Comparison of ENCODE assay signal across 15 mouse cellular contexts in genomic region chr9:88380076-88380475, GRCm38 (mm10). TPM values are rescaled to one million over a fixed set of nuclear protein-coding genes. Genes with fewer than 3 reads are reported as not detected.
DNase-seq lines count a peak whose midpoint lies in the region; ATAC-seq lines count a peak whose summit lies in the region.
"Had no signal": no experiment of that assay in that cellular context is flagged by ENCODE, and none has a peak within 500 bp of the region (broad histone marks: within the 10 kb centered on the region; RNA-seq: fewer than 3 reads in every experiment).

No protein-coding gene starts in this region.

- peak; percentile 97 for ATAC-seq in activated CD4-positive, CD25-positive, alpha-beta regulatory T cell, adult 4 months
- peak; percentile 50; the same call in 1 of the 2 replicates for ATAC-seq in liver, embryonic 16.5 days (ENCODE audit: low read depth)
- ATAC-seq in heart, embryonic 11.5 days (replicated peaks; ENCODE audit: insufficient number of reproducible peaks, low FRiP score, low TSS enrichment): no peak
- ATAC-seq: forebrain, embryonic 15.5 days had no signal

- H3K27ac ChIP-seq in liver, embryonic 16.5 days (ENCODE audit: low read length): no peak overlapping the region
- H3K27ac ChIP-seq in forebrain, embryonic 10.5 days: no peak overlapping the region
- no peak overlapping the region for H3K27ac ChIP-seq in heart, embryonic 11.5 days (ENCODE audit: low read depth, low read length)
- H3K27ac ChIP-seq: embryonic facial prominence, embryonic 12.5 days; forebrain, embryonic 15.5 days; heart, adult 2 months; kidney, embryonic 15.5 days; limb, embryonic 13.5 days; neural tube, embryonic 12.5 days had no signal

- DNase-seq in heart, adult 11 months: peak; percentile 74
- DNase-seq in heart, postnatal 25 days (ENCODE audit: low spot score): no peak
- DNase-seq in thymus, postnatal 10 days (ENCODE audit: low spot score in 2 of 2): peak; percentile 18
- no peak for DNase-seq in forebrain, embryonic 10.5 days (ENCODE audit: extremely low spot score, low spot score)
- DNase-seq in kidney, postnatal 14 days: no peak
- DNase-seq: B cell, adult 2 months; heart, adult 2 months had no signal

- H3K9me3 ChIP-seq in liver, embryonic 16.5 days (replicated peaks; ENCODE audit: control insufficient read depth, low read length): no peaks in the 10 kb centered on the region
- H3K9me3 ChIP-seq in forebrain, embryonic 10.5 days: no peaks in the 10 kb centered on the region
- no peaks in the 10 kb centered on the region for H3K9me3 ChIP-seq in heart, embryonic 11.5 days (replicated peaks; ENCODE audit: control insufficient read depth, low read length)
- H3K9me3 ChIP-seq: embryonic facial prominence, embryonic 12.5 days; forebrain, embryonic 15.5 days; kidney, embryonic 15.5 days; limb, embryonic 13.5 days; neural tube, embryonic 12.5 days had no signal

- no peaks in the 10 kb centered on the region; the same call in 1 of the 2 replicates for H3K36me3 ChIP-seq in liver, embryonic 16.5 days (ENCODE audit: control insufficient read depth, insufficient read depth)
- H3K36me3 ChIP-seq in forebrain, embryonic 10.5 days (replicated peaks): peaks cover 34% of the 10 kb centered on the region
- no peaks in the 10 kb centered on the region for H3K36me3 ChIP-seq in heart, embryonic 11.5 days (ENCODE audit: control insufficient read depth, insufficient read depth, low read length)

- H3K4me2 ChIP-seq in liver, embryonic 16.5 days (ENCODE audit: low read depth, low read length): no peak overlapping the region
- no peak overlapping the region for H3K4me2 ChIP-seq in heart, embryonic 11.5 days
- H3K4me2 ChIP-seq: embryonic facial prominence, embryonic 12.5 days; forebrain, embryonic 15.5 days; kidney, embryonic 15.5 days; limb, embryonic 13.5 days; neural tube, embryonic 12.5 days had no signal

- no peak overlapping the region for H3K9ac ChIP-seq in liver, embryonic 16.5 days (ENCODE audit: low read depth, low read length)
- no peak overlapping the region for H3K9ac ChIP-seq in heart, embryonic 11.5 days (ENCODE audit: low read depth, low read length)
- H3K9ac ChIP-seq: embryonic facial prominence, embryonic 12.5 days; forebrain, embryonic 15.5 days; kidney, embryonic 15.5 days; limb, embryonic 13.5 days; neural tube, embryonic 12.5 days had no signal

- WGBS in liver, embryonic 16.5 days (ENCODE audit: insufficient replicate concordance): 21% methylated on average over 7 of the region's 7 CpGs
- WGBS in forebrain, embryonic 10.5 days: 79% methylated on average over 7 of the region's 7 CpGs
- 69% methylated on average over 7 of the region's 7 CpGs for WGBS in heart, embryonic 11.5 days (ENCODE audit: insufficient replicate concordance)

- no peaks in the 10 kb centered on the region for H3K27me3 ChIP-seq in liver, embryonic 16.5 days (ENCODE audit: control insufficient read depth, insufficient read depth, low read depth, low read length)
- no peaks in the 10 kb centered on the region for H3K27me3 ChIP-seq in forebrain, embryonic 10.5 days (ENCODE audit: poor library complexity, severe bottlenecking)
- H3K27me3 ChIP-seq in heart, embryonic 11.5 days (ENCODE audit: control insufficient read depth, insufficient read depth, low read length): no peaks in the 10 kb centered on the region
- H3K27me3 ChIP-seq: embryonic facial prominence, embryonic 12.5 days; forebrain, embryonic 15.5 days; kidney, embryonic 15.5 days; limb, embryonic 13.5 days; neural tube, embryonic 12.5 days had no signal

- H3K4me3 ChIP-seq in liver, embryonic 16.5 days (ENCODE audit: low read depth, low read length): no peak overlapping the region
- H3K4me3 ChIP-seq in forebrain, embryonic 10.5 days: no peak overlapping the region
- H3K4me3 ChIP-seq in heart, embryonic 11.5 days (ENCODE audit: low read depth, low read length): no peak overlapping the region
- H3K4me3 ChIP-seq: embryonic facial prominence, embryonic 12.5 days; forebrain, embryonic 15.5 days; heart, adult 2 months; kidney, embryonic 15.5 days; limb, embryonic 13.5 days; neural tube, embryonic 12.5 days had no signal

- intact Hi-C loops in heart, postnatal 25 days (cut with DNase I): no loop called here

- H3K4me1 ChIP-seq in liver, embryonic 16.5 days (ENCODE audit: control insufficient read depth, low read depth, low read length): no peaks in the 10 kb centered on the region; the same call in 1 of the 2 replicates
- H3K4me1 ChIP-seq in forebrain, embryonic 10.5 days: no peaks in the 10 kb centered on the region
- H3K4me1 ChIP-seq in heart, embryonic 11.5 days (ENCODE audit: control insufficient read depth, insufficient read depth, low read length): no peaks in the 10 kb centered on the region
- H3K4me1 ChIP-seq: embryonic facial prominence, embryonic 12.5 days; forebrain, embryonic 15.5 days; kidney, embryonic 15.5 days; limb, embryonic 13.5 days; neural tube, embryonic 12.5 days had no signal

RNA-seq across cellular contexts. Expression of gene Nt5e, which starts 53.1 kb away (rescaled TPM):
- 10 to 100 TPM; 13.3 to 13.9 TPM for total RNA-seq in heart, postnatal 25 days (2021)
- 100 to 1,000 TPM; 168 to 186 TPM for polyA plus RNA-seq in activated CD4-positive, CD25-positive, alpha-beta regulatory T cell, adult 4 months (2017; shearing (Covaris generic))
- polyA plus RNA-seq in liver, embryonic 16.5 days (2015; fragmentation: Nextera tagmentation; extraction: Ambion mirVana): 11.6 and 12.0 TPM in 2 replicates
- polyA plus RNA-seq in forebrain, embryonic 10.5 days (2016; fragmentation: Nextera tagmentation; extraction: Ambion mirVana): 0.86 and 0.95 TPM in 2 replicates
- polyA plus RNA-seq in heart, embryonic 11.5 days (2014; fragmentation: Nextera tagmentation; extraction: Ambion mirVana): 2.8 and 3.0 TPM in 2 replicates

RNA-seq across cellular contexts. Expression of gene Snx14, which starts 58.7 kb away (rescaled TPM):
- 10 to 100 TPM; 24.5 to 25.6 TPM for total RNA-seq in heart, postnatal 25 days (2021)
- polyA plus RNA-seq in activated CD4-positive, CD25-positive, alpha-beta regulatory T cell, adult 4 months (2017; shearing (Covaris generic)): 10 to 100 TPM; 40.0 to 44.5 TPM
- polyA plus RNA-seq in liver, embryonic 16.5 days (2015; fragmentation: Nextera tagmentation; extraction: Ambion mirVana): 12.3 and 12.8 TPM in 2 replicates
- polyA plus RNA-seq in forebrain, embryonic 10.5 days (2016; fragmentation: Nextera tagmentation; extraction: Ambion mirVana): 20.3 and 21.5 TPM in 2 replicates
- polyA plus RNA-seq in heart, embryonic 11.5 days (2014; fragmentation: Nextera tagmentation; extraction: Ambion mirVana): 28.3 and 28.9 TPM in 2 replicates

Comparison
In these comparisons a context has a peak if more than half of its experiments do, and no peak if none do; other contexts are left out.
1. DNase-seq: peak in heart, adult 11 months (single experiment) and thymus, postnatal 10 days (2 of 2); none in heart, postnatal 25 days (single experiment), forebrain, embryonic 10.5 days (single experiment) and kidney, postnatal 14 days (single experiment).
2. RNA of gene Nt5e, which starts 53.1 kb away (polyA plus RNA-seq): 168 to 186 TPM in activated CD4-positive, CD25-positive, alpha-beta regulatory T cell, adult 4 months; 11.6 to 12.0 TPM in liver, embryonic 16.5 days, 2.8 to 3.0 TPM in heart, embryonic 11.5 days and 0.86 to 0.95 TPM in forebrain, embryonic 10.5 days; every median in the first group is over 10 times any median in the second.